Mouse (Mus musculus): ENCODE data around the gene Ebf3.

DNA sequence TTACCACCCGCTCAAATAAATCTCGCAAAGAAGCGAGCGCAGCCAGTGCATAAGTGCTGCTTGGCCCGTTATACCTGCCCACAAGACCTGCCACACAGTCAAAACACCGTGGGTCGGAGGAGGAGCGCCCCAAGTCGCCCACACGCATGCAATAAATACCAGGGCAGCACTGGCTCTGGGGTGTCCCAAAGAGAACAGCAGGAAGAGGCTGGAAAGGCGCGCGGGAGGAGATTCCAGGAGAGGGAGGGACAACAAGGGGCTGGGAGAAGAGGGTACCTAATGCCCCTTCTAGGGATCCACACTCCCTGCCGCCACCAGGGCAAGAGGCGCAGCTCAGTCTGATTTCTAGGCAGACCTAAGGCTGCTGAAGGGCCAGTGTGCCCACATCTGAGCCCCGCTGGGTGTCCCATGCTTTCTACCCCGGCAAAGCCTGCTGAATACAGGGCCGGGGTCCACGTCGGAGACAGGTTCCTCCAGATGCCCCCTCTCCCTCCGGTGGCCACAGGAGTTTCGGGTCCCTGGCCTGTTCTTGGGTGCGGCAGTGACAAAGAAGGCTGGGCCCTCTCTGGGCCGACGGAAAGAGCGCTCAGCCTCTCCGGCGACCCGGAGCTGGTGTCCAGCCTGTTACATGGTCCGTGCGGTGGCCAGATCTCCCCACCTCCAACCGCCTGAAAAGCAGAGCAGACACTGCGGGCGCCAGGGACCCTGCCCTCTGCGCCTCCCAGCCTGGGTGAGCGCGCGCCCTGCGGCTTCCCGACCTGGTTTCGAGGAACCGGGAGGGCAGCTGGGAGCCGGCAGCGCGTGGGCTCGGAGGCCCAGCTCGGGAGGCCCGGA lies 682 bp upstream of the Ebf3 start:
- TF ChIP-seq GATA1 (IDR thresholded peaks at IDR 0.05; ENCODE audit: borderline replicate concordance, low read length) (no peak), FLI1 (IDR thresholded peaks at IDR 0.05; ENCODE audit: low read length) (no peak)

Data from megakaryocyte, embryonic 14.5 days (primary cell).